Mouse (Mus musculus): ENCODE results near the gene Mapk1ip1. TPM values are rescaled to one million over a fixed set of nuclear protein-coding genes. Genes with fewer than 3 reads are reported as not detected.

Gene Mapk1ip1
- polyA plus RNA-seq, 1 experiment from 2014 or later: 31.1 TPM

- no peaks in the 10 kb centered on the region for H3K9me3 ChIP-seq (replicated peaks; ENCODE audit: control insufficient read depth, low read length)
Observed at GRCm38 (mm10) chr7:138813213-138813875, 32.7 kb downstream of the Mapk1ip1 start.

DNA sequence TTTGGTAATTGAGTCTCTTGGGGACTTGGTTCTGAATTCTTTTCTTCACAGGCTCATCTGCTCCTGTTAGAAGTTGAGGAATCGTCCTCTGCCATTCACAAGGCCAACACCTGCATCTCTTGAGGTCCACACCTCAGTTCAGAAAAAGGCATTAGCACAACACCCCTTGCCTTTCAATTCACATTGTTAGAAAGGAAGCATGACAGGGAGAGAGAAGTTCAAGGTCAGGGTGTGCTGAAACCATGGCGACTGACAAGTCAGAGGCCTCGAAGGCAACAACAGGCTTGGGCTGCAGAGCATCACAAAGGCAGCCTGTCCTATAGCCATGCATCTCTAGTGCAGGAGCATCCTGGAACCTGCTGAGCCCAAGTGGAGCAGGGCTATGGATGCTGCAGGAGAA is 38.9 kb downstream of the Mapk1ip1 start:
- H3K9me3 ChIP-seq (replicated peaks; ENCODE audit: control insufficient read depth, low read length): no peaks in the 10 kb centered on the region; the same call in 1 of the 2 replicates
- 89% methylated on average over 3 of the region's 3 CpGs for WGBS
- no peaks in the 10 kb centered on the region for H3K36me3 ChIP-seq (ENCODE audit: control insufficient read depth, insufficient read depth, low read length)
- H3K4me3 ChIP-seq (ENCODE audit: low read depth, low read length): no peak overlapping the region
- DNase-seq (ENCODE audit: low spot score): no peak
- no peak overlapping the region for H3K27ac ChIP-seq (ENCODE audit: low read depth, low read length)
- H3K4me2 ChIP-seq (ENCODE audit: low read length): no peak overlapping the region
- H3K4me1 ChIP-seq (ENCODE audit: control insufficient read depth, insufficient read depth, low read length): no peaks in the 10 kb centered on the region
- no peak for ATAC-seq
- H3K9ac ChIP-seq (ENCODE audit: low read length): no peak overlapping the region
- H3K27me3 ChIP-seq (replicated peaks; ENCODE audit: control insufficient read depth, insufficient read depth, low read length): no peaks in the 10 kb centered on the region

More at GRCm38 (mm10) chr7:138813213-138813875, 32.7 kb downstream of the Mapk1ip1 start:
- ATAC-seq (no peak), DNase-seq (ENCODE audit: low spot score) (peak; percentile 27)
- WGBS: 67% methylated on average over 11 of the region's 11 CpGs
- Histone ChIP-seq H3K4me2 (ENCODE audit: low read length) (no peak overlapping the region), H3K27me3 (replicated peaks; ENCODE audit: control insufficient read depth, insufficient read depth, low read length) (no peaks in the 10 kb centered on the region), H3K4me3 (ENCODE audit: low read depth, low read length) (no peak overlapping the region), H3K27ac (ENCODE audit: low read depth, low read length) (peak overlapping the region; percentile 17; the same call in 1 of the 2 replicates), H3K4me1 (ENCODE audit: control insufficient read depth, insufficient read depth, low read length) (no peaks in the 10 kb centered on the region), H3K9ac (ENCODE audit: low read length) (no peak overlapping the region), H3K36me3 (ENCODE audit: control insufficient read depth, insufficient read depth, low read length) (no peaks in the 10 kb centered on the region)

DNA sequence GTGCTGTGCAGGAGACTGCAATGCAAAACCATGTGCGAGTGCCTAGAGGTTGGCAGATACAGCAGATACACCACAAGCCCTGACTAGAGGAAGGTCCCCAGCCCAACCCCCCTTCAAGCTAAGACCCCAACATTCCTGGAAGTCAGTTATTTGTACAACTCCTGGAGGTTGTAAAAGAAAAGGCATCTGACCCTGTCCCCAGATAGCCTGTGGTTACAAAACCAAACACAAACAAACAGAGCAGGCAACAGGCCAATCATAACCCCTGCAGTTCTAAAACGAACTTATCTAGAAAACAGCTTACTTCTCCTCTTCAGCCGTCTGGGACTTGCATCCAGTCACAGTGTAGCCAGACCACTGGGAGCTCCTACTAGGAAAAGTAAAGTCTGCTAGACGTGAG is 42.7 kb downstream of the Mapk1ip1 start:
- Histone ChIP-seq H3K9ac (ENCODE audit: low read length) (no peak overlapping the region), H3K27me3 (replicated peaks; ENCODE audit: control insufficient read depth, insufficient read depth, low read length) (no peaks in the 10 kb centered on the region), H3K36me3 (ENCODE audit: control insufficient read depth, insufficient read depth, low read length) (no peaks in the 10 kb centered on the region), H3K4me1 (ENCODE audit: control insufficient read depth, insufficient read depth, low read length) (no peaks in the 10 kb centered on the region), H3K4me3 (ENCODE audit: low read depth, low read length) (no peak overlapping the region), H3K27ac (ENCODE audit: low read depth, low read length) (no peak overlapping the region), H3K4me2 (ENCODE audit: low read length) (no peak overlapping the region), H3K9me3 (replicated peaks; ENCODE audit: control insufficient read depth, low read length) (no peaks in the 10 kb centered on the region; the same call in 1 of the 2 replicates)
- no peak for DNase-seq (ENCODE audit: low spot score)
- WGBS: 47% methylated on average over 4 of the region's 4 CpGs
- ATAC-seq: no peak

DNA sequence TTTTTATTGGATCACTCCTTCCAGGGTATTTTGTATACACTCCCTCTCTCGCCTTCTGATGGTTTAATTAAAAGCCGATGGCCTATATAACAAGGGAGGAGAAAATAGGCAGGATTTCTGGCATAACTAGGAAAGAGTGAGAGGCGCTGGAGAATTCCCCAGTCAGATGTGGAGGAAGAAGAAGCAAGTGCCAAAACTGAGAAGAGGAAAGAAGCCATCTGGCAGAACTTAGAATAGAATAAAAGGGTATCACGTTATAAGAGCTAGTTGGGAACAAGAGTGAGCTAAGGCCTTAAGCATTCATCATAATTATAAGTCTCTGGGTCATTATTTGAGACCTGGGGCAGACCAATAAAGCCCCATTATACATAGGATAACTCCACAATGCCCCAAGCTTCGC is 58.0 kb downstream of the Mapk1ip1 start:
- WGBS: 45% methylated on average over 5 of the region's 5 CpGs

More for the DNA sequence above, 58.0 kb downstream of the Mapk1ip1 start:
- Histone ChIP-seq H3K36me3 (ENCODE audit: control insufficient read depth, insufficient read depth, low read length) (no peaks in the 10 kb centered on the region), H3K9me3 (replicated peaks; ENCODE audit: control insufficient read depth, low read length) (no peaks in the 10 kb centered on the region), H3K9ac (ENCODE audit: low read length) (no peak overlapping the region), H3K4me2 (ENCODE audit: low read length) (no peak overlapping the region), H3K4me1 (ENCODE audit: control insufficient read depth, insufficient read depth, low read length) (no peaks in the 10 kb centered on the region), H3K27me3 (replicated peaks; ENCODE audit: control insufficient read depth, insufficient read depth, low read length) (no peaks in the 10 kb centered on the region), H3K4me3 (ENCODE audit: low read depth, low read length) (no peak overlapping the region), H3K27ac (ENCODE audit: low read depth, low read length) (no peak overlapping the region)
- no peak for ATAC-seq
- DNase-seq (ENCODE audit: low spot score): peak; percentile 33

Other genes with a start within 250 kb of the Mapk1ip1 start
- 52.3 and 73.3 TPM in 2 replicates for gene Ppp2r2d, start 194 bp downstream of the Mapk1ip1 start, polyA plus RNA-seq (2014; fragmentation: Nextera tagmentation; extraction: Ambion mirVana)
- 84.9 and 89.1 TPM in 2 replicates for gene Bnip3, start 63.2 kb upstream of the Mapk1ip1 start, polyA plus RNA-seq (2014; fragmentation: Nextera tagmentation; extraction: Ambion mirVana)
- gene Jakmip3, start 94.5 kb upstream of the Mapk1ip1 start, polyA plus RNA-seq (2014; fragmentation: Nextera tagmentation; extraction: Ambion mirVana): 2.4 and 4.9 TPM in 2 replicates
- 123 and 141 TPM in 2 replicates for gene Dpysl4, start 239.7 kb upstream of the Mapk1ip1 start, polyA plus RNA-seq (2014; fragmentation: Nextera tagmentation; extraction: Ambion mirVana)

Measured in forebrain, embryonic 14.5 days (tissue).